Mouse (Mus musculus): ENCODE results near the gene Ackr3. TPM values are rescaled to one million over a fixed set of nuclear protein-coding genes. Genes with fewer than 3 reads are reported as not detected.
A peak's percentile ranks its signal among the peaks of the same experiment; 100 is the strongest.

Ackr3 gene
- polyA plus RNA-seq, 1 experiment from 2014 or later: 3.5 TPM

GRCm38 (mm10) chr1:90214021-90214420 is 10.2 kb downstream of the Ackr3 start:
- DNase-seq: no peak
- H3K9me3 ChIP-seq (replicated peaks): no peaks in the 10 kb centered on the region
- H3K4me3 ChIP-seq (replicated peaks): no peak overlapping the region
- 88% methylated on average over 12 of the region's 12 CpGs for WGBS (ENCODE audit: insufficient replicate concordance)
- H3K9ac ChIP-seq: no peak overlapping the region
- no peak overlapping the region for H3K4me2 ChIP-seq
- H3K36me3 ChIP-seq: no peaks in the 10 kb centered on the region
- ATAC-seq (ENCODE audit: low read depth): no peak
- H3K27me3 ChIP-seq: 0 out of 2 replicates have a peak, but pooled peaks cover 10% of the 10 kb centered on the region
- H3K4me1 ChIP-seq (replicated peaks): peaks cover 5% of the 10 kb centered on the region; the same call in 1 of the 2 replicates
- no peak overlapping the region for H3K27ac ChIP-seq

- H3K36me3 ChIP-seq: no peaks in the 10 kb centered on the region
- H3K27ac ChIP-seq: no peak overlapping the region
- H3K9me3 ChIP-seq (replicated peaks): no peaks in the 10 kb centered on the region
- WGBS (ENCODE audit: insufficient replicate concordance): 77% methylated on average over 6 of the region's 6 CpGs
- H3K4me1 ChIP-seq (replicated peaks): peaks cover 5% of the 10 kb centered on the region; the same call in 1 of the 2 replicates
- no peak for ATAC-seq (ENCODE audit: low read depth)
- H3K9ac ChIP-seq: no peak overlapping the region
- 0 out of 2 replicates have a peak, but pooled peaks cover 7% of the 10 kb centered on the region for H3K27me3 ChIP-seq
- no peak overlapping the region for H3K4me3 ChIP-seq (replicated peaks)
- no peak overlapping the region for H3K4me2 ChIP-seq
- no peak for DNase-seq
These were observed 11.1 kb downstream of the Ackr3 start for GRCm38 (mm10) chr1:90214926-90215325.

GRCm38 (mm10) chr1:90215881-90216280 is 12.1 kb downstream of the Ackr3 start:
- no peak overlapping the region for H3K9ac ChIP-seq
- H3K27me3 ChIP-seq: 0 out of 2 replicates have a peak, but pooled peaks cover 1% of the 10 kb centered on the region
- H3K4me2 ChIP-seq: no peak overlapping the region
- DNase-seq (no peak), ATAC-seq (ENCODE audit: low read depth) (peak; percentile 29; the same call in 1 of the 2 replicates)
- no peak overlapping the region for H3K4me3 ChIP-seq (replicated peaks)
- peaks cover 5% of the 10 kb centered on the region for H3K4me1 ChIP-seq (replicated peaks)
- WGBS (ENCODE audit: insufficient replicate concordance): 4% methylated on average over 2 of the region's 2 CpGs
- no peak overlapping the region for H3K27ac ChIP-seq
- no peaks in the 10 kb centered on the region for H3K9me3 ChIP-seq (replicated peaks)
- no peaks in the 10 kb centered on the region for H3K36me3 ChIP-seq

- 52% methylated on average over 1 of the region's 1 CpGs for WGBS (ENCODE audit: insufficient replicate concordance)
- H3K4me3 ChIP-seq (replicated peaks): no peak overlapping the region
These were observed 12.6 kb downstream of the Ackr3 start for GRCm38 (mm10) chr1:90216395-90216794.

GRCm38 (mm10) chr1:90220280-90220679 is 16.5 kb downstream of the Ackr3 start:
- Histone ChIP-seq H3K4me2 (no peak overlapping the region), H3K4me1 (replicated peaks) (peaks cover 5% of the 10 kb centered on the region), H3K36me3 (no peaks in the 10 kb centered on the region), H3K4me3 (replicated peaks) (no peak overlapping the region), H3K27me3 (0 out of 2 replicates have a peak, but pooled peaks cover 3% of the 10 kb centered on the region), H3K9ac (no peak overlapping the region), H3K9me3 (replicated peaks) (no peaks in the 10 kb centered on the region), H3K27ac (no peak overlapping the region)
- 44% methylated on average over 9 of the region's 9 CpGs for WGBS (ENCODE audit: insufficient replicate concordance)
- no peak for ATAC-seq (ENCODE audit: low read depth)
- DNase-seq: no peak

More at GRCm38 (mm10) chr1:90216395-90216794, 12.6 kb downstream of the Ackr3 start:
- no peak overlapping the region for H3K4me2 ChIP-seq
- H3K9me3 ChIP-seq (replicated peaks): no peaks in the 10 kb centered on the region
- H3K27ac ChIP-seq: no peak overlapping the region
- DNase-seq (no peak), ATAC-seq (ENCODE audit: low read depth) (no peak)
- H3K27me3 ChIP-seq: no peaks in the 10 kb centered on the region
- peaks cover 5% of the 10 kb centered on the region for H3K4me1 ChIP-seq (replicated peaks)
- H3K36me3 ChIP-seq: no peaks in the 10 kb centered on the region
- H3K9ac ChIP-seq: no peak overlapping the region

- Histone ChIP-seq H3K27me3 (0 out of 2 replicates have a peak, but pooled peaks cover 3% of the 10 kb centered on the region), H3K4me2 (no peak overlapping the region), H3K27ac (no peak overlapping the region), H3K4me3 (replicated peaks) (no peak overlapping the region), H3K4me1 (replicated peaks) (peaks cover 8% of the 10 kb centered on the region), H3K36me3 (no peaks in the 10 kb centered on the region), H3K9ac (no peak overlapping the region), H3K9me3 (replicated peaks) (no peaks in the 10 kb centered on the region)
- no peak for ATAC-seq (ENCODE audit: low read depth)
- DNase-seq: no peak
- 71% methylated on average over 4 of the region's 4 CpGs for WGBS (ENCODE audit: insufficient replicate concordance)
These were observed 17.1 kb downstream of the Ackr3 start for GRCm38 (mm10) chr1:90220844-90221243.

- no peak for DNase-seq
- no peak overlapping the region for H3K27ac ChIP-seq
- H3K27me3 ChIP-seq: 0 out of 2 replicates have a peak, but pooled peaks cover 3% of the 10 kb centered on the region
- no peak overlapping the region for H3K4me3 ChIP-seq (replicated peaks)
- no peak overlapping the region for H3K4me2 ChIP-seq
- ATAC-seq (ENCODE audit: low read depth): no peak
- WGBS (ENCODE audit: insufficient replicate concordance): 54% methylated on average over 18 of the region's 18 CpGs
- H3K9me3 ChIP-seq (replicated peaks): no peaks in the 10 kb centered on the region
- no peak overlapping the region for H3K9ac ChIP-seq
- peaks cover 7% of the 10 kb centered on the region; the same call in 1 of the 2 replicates for H3K4me1 ChIP-seq (replicated peaks)
- H3K36me3 ChIP-seq: no peaks in the 10 kb centered on the region
These were observed 18.1 kb downstream of the Ackr3 start for GRCm38 (mm10) chr1:90221811-90222361.

- Histone ChIP-seq H3K9ac (no peak overlapping the region), H3K4me1 (replicated peaks) (peaks cover 7% of the 10 kb centered on the region; the same call in 1 of the 2 replicates), H3K4me2 (no peak overlapping the region), H3K36me3 (no peaks in the 10 kb centered on the region), H3K4me3 (replicated peaks) (no peak overlapping the region), H3K27me3 (0 out of 2 replicates have a peak, but pooled peaks cover 3% of the 10 kb centered on the region), H3K27ac (no peak overlapping the region), H3K9me3 (replicated peaks) (no peaks in the 10 kb centered on the region)
- DNase-seq: no peak
- no peak for ATAC-seq (ENCODE audit: low read depth)
- WGBS (ENCODE audit: insufficient replicate concordance): 71% methylated on average over 17 of the region's 17 CpGs
These were observed 18.7 kb downstream of the Ackr3 start for GRCm38 (mm10) chr1:90222427-90222901.

DNA sequence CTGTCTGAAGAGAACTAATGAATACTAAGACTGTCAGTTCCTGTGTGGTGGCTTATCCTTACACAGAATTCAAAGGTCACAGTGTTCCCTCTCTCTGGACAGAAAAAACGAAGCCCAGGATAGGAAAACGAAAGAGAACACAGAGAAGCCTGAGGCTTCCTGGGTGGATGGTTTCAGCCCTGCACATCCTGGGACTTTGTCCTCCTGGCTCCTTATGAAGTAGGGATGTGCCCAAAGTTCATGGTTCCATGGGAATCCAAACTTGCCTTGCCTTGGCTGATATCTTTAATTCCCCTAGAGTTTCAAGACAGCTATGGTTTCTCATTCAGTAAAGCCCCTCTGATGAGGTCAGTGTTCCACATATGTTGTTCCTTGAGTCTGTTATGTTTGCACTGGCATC is 19.2 kb downstream of the Ackr3 start:
- 54% methylated on average over 2 of the region's 2 CpGs for WGBS (ENCODE audit: insufficient replicate concordance)
- no peak overlapping the region for H3K27ac ChIP-seq
- no peaks in the 10 kb centered on the region for H3K36me3 ChIP-seq
- peaks cover 7% of the 10 kb centered on the region; the same call in 1 of the 2 replicates for H3K4me1 ChIP-seq (replicated peaks)
- H3K9ac ChIP-seq: no peak overlapping the region
- H3K4me3 ChIP-seq (replicated peaks): no peak overlapping the region
- no peaks in the 10 kb centered on the region for H3K9me3 ChIP-seq (replicated peaks)
- ATAC-seq (ENCODE audit: low read depth): no peak
- DNase-seq: no peak
- H3K27me3 ChIP-seq: 0 out of 2 replicates have a peak, but pooled peaks cover 3% of the 10 kb centered on the region
- H3K4me2 ChIP-seq: no peak overlapping the region

DNA sequence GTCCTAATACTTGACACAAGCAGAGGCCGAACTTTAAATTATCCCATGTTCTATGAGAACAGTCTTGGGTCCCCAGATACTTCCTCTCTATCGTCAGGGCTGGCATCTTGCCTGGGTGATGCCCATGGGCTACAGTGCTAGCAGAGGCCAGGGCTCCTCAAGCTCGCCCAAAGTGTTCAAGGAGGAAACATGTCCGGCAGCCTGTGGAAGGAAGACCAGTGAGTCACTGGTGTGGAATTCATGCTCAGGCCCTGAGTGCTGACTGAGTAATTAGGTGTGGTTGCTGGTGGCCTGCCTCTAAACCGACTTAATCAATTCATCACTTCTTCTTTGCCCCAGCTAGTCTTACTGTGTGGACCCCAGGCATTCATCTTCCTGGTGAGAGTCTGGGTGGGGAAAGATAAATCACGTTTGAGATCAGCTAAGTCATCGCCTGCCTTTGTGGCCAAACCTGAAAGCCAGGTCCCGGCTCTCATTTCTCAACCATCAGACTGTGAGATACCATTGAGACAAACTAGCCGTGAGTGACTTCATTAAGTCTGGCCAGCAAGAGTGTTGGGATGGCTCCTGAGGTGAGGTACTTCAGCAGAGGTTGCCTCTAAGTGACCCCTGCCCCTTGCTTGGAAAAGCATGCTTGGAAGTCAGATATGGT is 21.9 kb downstream of the Ackr3 start:
- Histone ChIP-seq H3K27me3 (0 out of 2 replicates have a peak, but pooled peaks cover 6% of the 10 kb centered on the region), H3K9ac (no peak overlapping the region), H3K4me2 (no peak overlapping the region), H3K27ac (0 out of 2 replicates have a peak overlapping the region, but pooled peaks have one; percentile 34), H3K4me3 (replicated peaks) (no peak overlapping the region), H3K4me1 (replicated peaks) (0 out of 2 replicates have a peak, but pooled peaks cover 7% of the 10 kb centered on the region), H3K36me3 (no peaks in the 10 kb centered on the region), H3K9me3 (replicated peaks) (no peaks in the 10 kb centered on the region)
- DNase-seq: no peak
- ATAC-seq (ENCODE audit: low read depth): no peak
- 29% methylated on average over 9 of the region's 9 CpGs for WGBS (ENCODE audit: insufficient replicate concordance)

- no peak overlapping the region for H3K4me3 ChIP-seq (replicated peaks)
- no peak for ATAC-seq (ENCODE audit: low read depth)
- 43% methylated on average over 12 of the region's 12 CpGs for WGBS (ENCODE audit: insufficient replicate concordance)
- H3K4me2 ChIP-seq: no peak overlapping the region
- H3K9me3 ChIP-seq (replicated peaks): no peaks in the 10 kb centered on the region
- H3K9ac ChIP-seq: no peak overlapping the region
- no peaks in the 10 kb centered on the region for H3K36me3 ChIP-seq
- peaks cover 12% of the 10 kb centered on the region for H3K27me3 ChIP-seq
- 0 out of 2 replicates have a peak, but pooled peaks cover 7% of the 10 kb centered on the region for H3K4me1 ChIP-seq (replicated peaks)
- DNase-seq: no peak
- H3K27ac ChIP-seq: no peak overlapping the region
These were observed 24.0 kb downstream of the Ackr3 start for GRCm38 (mm10) chr1:90227684-90228322.
